Mouse (Mus musculus) liver, adult 2 months (tissue): ENCODE results near the gene Ppp1r15b.

ENCODE experiments used
- CTCF ChIP-seq: fragments of 200-500 bp; IDR thresholded peaks from 2 replicates; pipeline ENCODE4 v1.5.1; 2011; ENCODE audit warnings: low read depth, low read length, control low read depth
- POLR2A ChIP-seq: fragments of 200-500 bp; IDR thresholded peaks from 2 replicates; pipeline ENCODE4 v1.6.1; 2011; ENCODE audit warnings: low read length, control low read depth; ENCODE audit not compliant: insufficient read depth; ENCODE audit errors: extremely low read depth

DNA sequence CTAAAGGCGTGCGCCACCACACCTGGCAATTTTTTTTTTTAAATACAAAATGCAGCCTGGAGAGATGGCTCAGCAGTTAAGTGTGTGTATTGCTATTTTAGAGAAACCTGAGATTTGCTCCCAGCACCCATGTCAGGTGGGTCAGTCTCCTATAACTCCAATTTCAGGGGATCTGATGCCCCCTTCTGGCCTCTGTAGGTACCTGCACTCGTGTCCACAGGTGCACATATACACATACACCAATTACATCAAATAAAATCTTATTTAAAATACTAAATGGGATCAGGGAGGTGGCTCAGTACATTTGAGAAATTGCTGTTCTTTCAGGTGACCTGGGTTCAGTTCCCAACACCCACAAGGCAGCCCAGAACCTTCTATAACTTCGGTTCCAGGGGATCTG lies 14.8 kb upstream of the Ppp1r15b start:
- no peak for TF ChIP-seq CTCF
- no peak for TF ChIP-seq POLR2A
